Mouse (Mus musculus): ENCODE data around the gene 2810021J22Rik. TPM values are rescaled to one million over a fixed set of nuclear protein-coding genes. Genes with fewer than 3 reads are reported as not detected.
A peak's percentile ranks its signal among the peaks of the same experiment; 100 is the strongest.

The 2810021J22Rik gene
- polyA plus RNA-seq, 1 experiment, result 1.0 TPM

- peaks cover 5% of the 10 kb centered on the region; the same call in 1 of the 2 replicates for H3K4me1 ChIP-seq (ENCODE audit: control insufficient read depth, insufficient read depth, insufficient read length, low read length)
- H3K4me3 ChIP-seq (ENCODE audit: low read depth, low read length), result no peak overlapping the region
- no peak overlapping the region for H3K27ac ChIP-seq (ENCODE audit: insufficient read depth, low read depth, low read length)
- no peaks in the 10 kb centered on the region for H3K36me3 ChIP-seq (ENCODE audit: control insufficient read depth, insufficient read depth, low read length)
- WGBS, result 44% methylated on average over 14 of the region's 14 CpGs
- TF ChIP-seq POLR2A (IDR thresholded peaks at IDR 0.05; ENCODE audit: low read depth, low read length) (no peak; the same call in 1 of the 2 replicates), CTCF (IDR thresholded peaks at IDR 0.05; ENCODE audit: extremely low read depth, insufficient read length, insufficient replicate concordance, low read depth, low read length) (peak; percentile 45; the same call in 1 of the 2 replicates)
- H3K27me3 ChIP-seq (ENCODE audit: control insufficient read depth, insufficient read depth, low read length), result no peaks in the 10 kb centered on the region
These were observed 50.1 kb downstream of the 2810021J22Rik start for GRCm38 (mm10) chr11:58916879-58917744.

GRCm38 (mm10) chr11:58917745-58918366 lies 50.8 kb downstream of the 2810021J22Rik start, which contains the start of gene Btnl10:
Btnl10 (plus strand) TSS chr11:58917908.
- H3K27ac ChIP-seq (ENCODE audit: insufficient read depth, low read depth, low read length), result no peak within 1 kb of the TSS

DNA sequence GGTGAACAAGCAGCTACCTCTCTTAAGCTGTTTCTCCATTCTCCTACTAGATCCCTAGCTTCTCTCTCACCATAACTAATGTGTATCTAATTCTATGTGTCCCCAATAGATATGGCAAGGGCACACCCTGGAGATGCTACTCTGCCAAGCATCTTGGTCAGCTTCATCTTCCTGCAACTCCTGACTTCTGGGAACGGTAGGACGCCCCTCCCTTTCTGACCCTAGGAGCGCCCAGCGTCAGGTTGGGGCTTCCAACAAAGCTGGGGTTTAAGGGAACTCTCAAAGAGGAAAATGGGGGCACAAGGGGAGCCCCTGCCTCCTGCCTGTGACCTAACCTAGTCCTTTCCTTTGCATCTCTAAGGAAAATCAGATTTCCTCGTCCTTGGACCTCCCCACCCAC lies 51.7 kb downstream of the 2810021J22Rik start:
- no peaks in the 10 kb centered on the region for H3K27me3 ChIP-seq (ENCODE audit: control insufficient read depth, insufficient read depth, low read length)
- H3K4me1 ChIP-seq (ENCODE audit: control insufficient read depth, insufficient read depth, insufficient read length, low read length), result peaks cover 5% of the 10 kb centered on the region; the same call in 1 of the 2 replicates
- H3K27ac ChIP-seq (ENCODE audit: insufficient read depth, low read depth, low read length), result no peak overlapping the region
- no peak for TF ChIP-seq POLR2A (IDR thresholded peaks at IDR 0.05; ENCODE audit: low read depth, low read length)
- TF ChIP-seq CTCF (IDR thresholded peaks at IDR 0.05; ENCODE audit: extremely low read depth, insufficient read length, insufficient replicate concordance, low read depth, low read length), result no peak
- no peaks in the 10 kb centered on the region for H3K36me3 ChIP-seq (ENCODE audit: control insufficient read depth, insufficient read depth, low read length)
- 56% methylated on average over 5 of the region's 5 CpGs for WGBS
- H3K4me3 ChIP-seq (ENCODE audit: low read depth, low read length), result no peak overlapping the region

More at GRCm38 (mm10) chr11:58917745-58918366, 50.8 kb downstream of the 2810021J22Rik start, which contains the start of gene Btnl10:
- H3K4me3 ChIP-seq (ENCODE audit: low read depth, low read length), result no peak within 1 kb of the TSS
- H3K27me3 ChIP-seq (ENCODE audit: control insufficient read depth, insufficient read depth, low read length), result no peaks in the 10 kb centered on the region
- TF ChIP-seq CTCF (IDR thresholded peaks at IDR 0.05; ENCODE audit: extremely low read depth, insufficient read length, insufficient replicate concordance, low read depth, low read length), result no peak
- TF ChIP-seq POLR2A (IDR thresholded peaks at IDR 0.05; ENCODE audit: low read depth, low read length), result no peak
- H3K4me1 ChIP-seq (ENCODE audit: control insufficient read depth, insufficient read depth, insufficient read length, low read length), result peaks cover 5% of the 10 kb centered on the region; the same call in 1 of the 2 replicates
- WGBS, result 75% methylated on average over 12 of the region's 12 CpGs
- H3K36me3 ChIP-seq (ENCODE audit: control insufficient read depth, insufficient read depth, low read length), result no peaks in the 10 kb centered on the region

DNA sequence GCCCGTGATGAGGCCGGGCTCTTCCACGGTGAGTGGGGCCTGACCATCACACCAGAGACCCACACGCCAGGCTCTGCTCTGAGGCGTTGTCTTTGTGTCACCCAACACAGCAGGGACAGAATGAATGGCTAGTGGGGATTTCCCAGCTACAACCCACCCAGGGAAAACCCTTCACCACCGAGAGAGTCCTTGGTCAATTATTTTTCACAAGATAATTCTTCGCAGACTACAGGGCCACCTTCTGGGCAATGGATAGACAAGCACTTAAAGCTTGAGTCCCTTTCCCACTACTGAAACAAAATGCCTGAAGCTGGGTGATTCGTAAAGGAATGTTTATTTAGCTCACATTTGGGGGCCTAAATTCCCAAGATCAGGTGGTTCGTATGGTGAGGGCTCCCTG lies 55.4 kb downstream of the 2810021J22Rik start:
- no peak overlapping the region for H3K4me3 ChIP-seq (ENCODE audit: low read depth, low read length)
- H3K27ac ChIP-seq (ENCODE audit: insufficient read depth, low read depth, low read length), result no peak overlapping the region
- no peaks in the 10 kb centered on the region for H3K36me3 ChIP-seq (ENCODE audit: control insufficient read depth, insufficient read depth, low read length)
- H3K27me3 ChIP-seq (ENCODE audit: control insufficient read depth, insufficient read depth, low read length), result no peaks in the 10 kb centered on the region
- 76% methylated on average over 9 of the region's 9 CpGs for WGBS
- no peaks in the 10 kb centered on the region for H3K4me1 ChIP-seq (ENCODE audit: control insufficient read depth, insufficient read depth, insufficient read length, low read length)
- TF ChIP-seq POLR2A (IDR thresholded peaks at IDR 0.05; ENCODE audit: low read depth, low read length) (no peak), CTCF (IDR thresholded peaks at IDR 0.05; ENCODE audit: extremely low read depth, insufficient read length, insufficient replicate concordance, low read depth, low read length) (no peak)

- no peak overlapping the region for H3K27ac ChIP-seq (ENCODE audit: insufficient read depth, low read depth, low read length)
- 0 out of 2 replicates have a peak, but pooled peaks cover 2% of the 10 kb centered on the region for H3K36me3 ChIP-seq (ENCODE audit: control insufficient read depth, insufficient read depth, low read length)
- no peak overlapping the region for H3K4me3 ChIP-seq (ENCODE audit: low read depth, low read length)
- no peak for TF ChIP-seq POLR2A (IDR thresholded peaks at IDR 0.05; ENCODE audit: low read depth, low read length)
- 43% methylated on average over 2 of the region's 3 CpGs for WGBS
- no peaks in the 10 kb centered on the region for H3K27me3 ChIP-seq (ENCODE audit: control insufficient read depth, insufficient read depth, low read length)
- peaks cover 13% of the 10 kb centered on the region; the same call in 1 of the 2 replicates for H3K4me1 ChIP-seq (ENCODE audit: control insufficient read depth, insufficient read depth, insufficient read length, low read length)
These were observed 59.6 kb downstream of the 2810021J22Rik start for GRCm38 (mm10) chr11:58926651-58927050.

GRCm38 (mm10) chr11:58927053-58927452 lies 60.0 kb downstream of the 2810021J22Rik start:
- Histone ChIP-seq H3K4me3 (ENCODE audit: low read depth, low read length) (no peak overlapping the region), H3K36me3 (ENCODE audit: control insufficient read depth, insufficient read depth, low read length) (0 out of 2 replicates have a peak, but pooled peaks cover 3% of the 10 kb centered on the region), H3K27me3 (ENCODE audit: control insufficient read depth, insufficient read depth, low read length) (no peaks in the 10 kb centered on the region), H3K27ac (ENCODE audit: insufficient read depth, low read depth, low read length) (no peak overlapping the region), H3K4me1 (ENCODE audit: control insufficient read depth, insufficient read depth, insufficient read length, low read length) (peaks cover 16% of the 10 kb centered on the region; the same call in 1 of the 2 replicates)
- 49% methylated on average over 2 of the region's 2 CpGs for WGBS
- TF ChIP-seq POLR2A (IDR thresholded peaks at IDR 0.05; ENCODE audit: low read depth, low read length), result no peak
- TF ChIP-seq CTCF (IDR thresholded peaks at IDR 0.05; ENCODE audit: extremely low read depth, insufficient read length, insufficient replicate concordance, low read depth, low read length), result no peak

Measured in small intestine, adult 2 months (tissue).